Mouse (Mus musculus) G1E (cell line): ENCODE measurements around the gene Slamf8.

Experiments used
- CTCF ChIP-seq: IDR thresholded peaks from 2 replicates; pipeline ENCODE4 v1.5.1; 2012; ENCODE audit warnings: low read depth, low read length, inconsistent platforms, mixed read lengths
- GATA1 ChIP-seq: IDR thresholded peaks from 2 replicates; pipeline ENCODE4 v1.6.1; 2012; ENCODE audit warnings: borderline replicate concordance, low read length, inconsistent platforms, mixed read lengths
- GATA2 ChIP-seq: IDR thresholded peaks from 2 replicates; pipeline ENCODE4 v1.6.1; 2012; ENCODE audit warnings: low read depth, low read length, inconsistent platforms, borderline replicate concordance
- POLR2AphosphoS5 ChIP-seq: IDR thresholded peaks from 2 replicates; pipeline ENCODE4 v1.6.1; 2012; ENCODE audit warnings: low read depth, low read length, inconsistent platforms; ENCODE audit not compliant: insufficient replicate concordance
- TAL1 ChIP-seq: conservative IDR thresholded peaks from 2 replicates; pipeline ENCODE4 v1.6.1; 2012; ENCODE audit warnings: low read depth, low read length, inconsistent platforms, mixed read lengths

GRCm38 (mm10) chr1:172638781-172639180 is 48.4 kb upstream of the Slamf8 start:
- TF ChIP-seq CTCF (no peak), GATA1 (no peak), TAL1 (no peak), POLR2AphosphoS5 (no peak), GATA2 (no peak)
